Mouse (Mus musculus) stomach, postnatal 0 days (tissue): ENCODE measurements at regions not wholly inside any gene's neighbourhood (a gene's known extent, or its start where the extent isn't known, plus 50 kb on each side); places are given as distances from the start of the nearest gene placed in this dataset.

ENCODE experiments used
- ATAC-seq: fragments of 200-750 bp; cut with Nextera tagmentation; 2 replicates; pipeline ENCODE4 v1.8.0; 2017; ENCODE audit not compliant: low FRiP score, low TSS enrichment
- DNase-seq: peaks from one replicate; pipeline ENCODE4 v3.0.0-alpha.2; 2016; ENCODE audit warnings: low spot score
- H3K27ac ChIP-seq: fragments of 300-500 bp; sonication (generic); replicated peaks from 2 replicates; pipeline ENCODE4 v1.5.1; 2014; ENCODE audit warnings: mild to moderate bottlenecking, control low read depth
- H3K27me3 ChIP-seq: fragments of 300-500 bp; sonication (generic); 2 replicates; pipeline ENCODE4 v1.6.1; 2014; ENCODE audit warnings: low read length; ENCODE audit not compliant: control insufficient read depth, insufficient read depth
- H3K36me3 ChIP-seq: fragments of 300-500 bp; sonication (generic); 2 replicates; pipeline ENCODE4 v1.6.1; 2014; ENCODE audit warnings: low read length, mixed read lengths; ENCODE audit not compliant: control insufficient read depth, insufficient read depth
- H3K4me1 ChIP-seq: fragments of 300-500 bp; sonication (generic); replicated peaks from 2 replicates; pipeline ENCODE4 v1.6.1; 2014; ENCODE audit warnings: antibody characterized with exemption; ENCODE audit not compliant: control insufficient read depth, insufficient read depth
- H3K4me2 ChIP-seq: fragments of 300-500 bp; sonication (generic); replicated peaks from 2 replicates; pipeline ENCODE4 v1.6.1; 2014; ENCODE audit warnings: low read depth, mild to moderate bottlenecking, control low read depth, moderate library complexity
- H3K4me3 ChIP-seq: fragments of 300-500 bp; sonication (generic); 2 replicates; pipeline ENCODE4 v1.5.1; 2014; ENCODE audit warnings: low read depth, low read length, control low read depth
- H3K9ac ChIP-seq: fragments of 300-500 bp; sonication (generic); 2 replicates; pipeline ENCODE4 v1.6.1; 2014; ENCODE audit warnings: mild to moderate bottlenecking, low read length, control low read depth, mixed read lengths
- H3K9me3 ChIP-seq: fragments of 300-500 bp; sonication (generic); 2 replicates; pipeline ENCODE4 v1.6.1; 2016; ENCODE audit warnings: low read length; ENCODE audit not compliant: control insufficient read depth
- CTCF ChIP-seq: IDR thresholded peaks from 2 replicates; pipeline ENCODE4 v1.5.1; 2016; ENCODE audit warnings: antibody characterized with exemption, low read depth, mild to moderate bottlenecking, moderate library complexity
- EP300 ChIP-seq: optimal IDR thresholded peaks from 2 replicates; pipeline ENCODE3; 2016; ENCODE audit warnings: antibody characterized with exemption
- WGBS: fragments of 180-500 bp; shearing (Covaris S2); extraction: QIAGEN DNeasy Blood & Tissue Kit; methylation state at CpG from one replicate; pipeline ENCODE4 v1.1.7; 2014; 5-methylcytosine and 5-hydroxymethylcytosine counted together

GRCm38 (mm10) chr14:103987266-103987665 lies 143.1 kb upstream of the Ednrb start:
- no peak overlapping the region for H3K27ac ChIP-seq
- H3K4me1 ChIP-seq = no peaks in the 10 kb centered on the region
- H3K27me3 ChIP-seq = no peaks in the 10 kb centered on the region
- TF ChIP-seq EP300 = no peak
- no peak for TF ChIP-seq CTCF
- H3K9me3 ChIP-seq = no peaks in the 10 kb centered on the region
- H3K9ac ChIP-seq = no peak overlapping the region
- H3K4me3 ChIP-seq = no peak overlapping the region
- no peaks in the 10 kb centered on the region for H3K36me3 ChIP-seq
- ATAC-seq (no peak), DNase-seq (no peak)
- 86% methylated on average over 3 of the region's 3 CpGs for WGBS
- no peak overlapping the region for H3K4me2 ChIP-seq

- ATAC-seq (no peak), DNase-seq (no peak)
- Histone ChIP-seq H3K36me3 (no peaks in the 10 kb centered on the region), H3K4me2 (no peak overlapping the region), H3K4me3 (no peak overlapping the region), H3K4me1 (no peaks in the 10 kb centered on the region), H3K9ac (no peak overlapping the region), H3K9me3 (no peaks in the 10 kb centered on the region), H3K27me3 (no peaks in the 10 kb centered on the region), H3K27ac (no peak overlapping the region)
- no peak for TF ChIP-seq EP300
- no peak for TF ChIP-seq CTCF
- 87% methylated on average over 5 of the region's 5 CpGs for WGBS
Observed at GRCm38 (mm10) chr14:103984349-103984748, 140.1 kb upstream of the Ednrb start.

DNA sequence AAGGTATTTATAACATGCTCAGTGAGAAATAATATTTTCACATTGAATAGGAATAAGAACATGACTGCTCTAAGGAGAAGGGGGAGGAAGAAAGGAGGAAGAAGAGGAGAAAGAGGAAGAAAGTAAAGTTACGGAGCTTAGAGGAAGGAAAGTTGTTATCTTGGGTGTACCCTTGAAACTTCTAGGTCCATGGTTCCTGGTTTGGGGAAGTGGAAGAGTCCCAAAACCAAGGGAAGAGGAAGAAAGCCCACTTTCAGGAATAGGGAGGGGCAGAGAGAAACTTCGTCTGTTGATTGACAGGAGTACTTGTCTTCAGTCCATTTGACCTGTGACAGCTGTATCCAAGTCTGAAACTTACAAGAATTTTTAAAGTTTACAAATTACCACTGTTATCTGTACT lies 134.6 kb upstream of the Ednrb start:
- Histone ChIP-seq H3K4me3 (no peak overlapping the region), H3K9me3 (no peaks in the 10 kb centered on the region), H3K27me3 (no peaks in the 10 kb centered on the region), H3K4me2 (no peak overlapping the region), H3K4me1 (no peaks in the 10 kb centered on the region; the same call in 1 of the 2 replicates), H3K36me3 (no peaks in the 10 kb centered on the region), H3K9ac (no peak overlapping the region), H3K27ac (no peak overlapping the region)
- TF ChIP-seq EP300 (no peak), CTCF (no peak)
- no peak for DNase-seq
- WGBS = 71% methylated on average over 2 of the region's 2 CpGs
- no peak for ATAC-seq

DNA sequence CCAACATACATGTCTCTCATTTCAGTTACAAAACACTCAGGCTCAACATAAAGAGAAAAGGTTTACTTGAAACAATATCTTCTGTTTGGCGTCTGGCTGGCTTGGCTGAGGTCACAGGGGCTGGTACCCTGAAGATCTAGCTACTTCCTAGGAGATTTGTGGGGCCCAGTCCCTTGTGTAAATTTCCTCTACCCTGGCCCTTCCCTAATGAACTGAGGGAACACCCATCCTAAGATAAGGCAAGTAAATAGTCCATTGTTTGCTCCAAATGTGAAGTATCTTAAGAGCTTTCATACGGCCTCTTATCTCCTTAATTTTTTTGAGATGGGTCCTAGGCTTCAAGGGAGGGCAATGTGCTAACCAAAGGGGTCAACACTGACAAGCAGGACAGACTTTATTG lies 133.6 kb upstream of the Ednrb start:
- peak; percentile 71 for ATAC-seq
- H3K27me3 ChIP-seq = no peaks in the 10 kb centered on the region
- H3K4me1 ChIP-seq = no peaks in the 10 kb centered on the region; the same call in 1 of the 2 replicates
- H3K27ac ChIP-seq = no peak overlapping the region
- 37% methylated on average over 2 of the region's 2 CpGs for WGBS
- TF ChIP-seq CTCF (no peak), EP300 (no peak)
- no peaks in the 10 kb centered on the region for H3K9me3 ChIP-seq
- H3K9ac ChIP-seq = no peak overlapping the region
- no peak overlapping the region for H3K4me2 ChIP-seq
- H3K36me3 ChIP-seq = no peaks in the 10 kb centered on the region
- peak; percentile 38 for DNase-seq
- H3K4me3 ChIP-seq = no peak overlapping the region

DNA sequence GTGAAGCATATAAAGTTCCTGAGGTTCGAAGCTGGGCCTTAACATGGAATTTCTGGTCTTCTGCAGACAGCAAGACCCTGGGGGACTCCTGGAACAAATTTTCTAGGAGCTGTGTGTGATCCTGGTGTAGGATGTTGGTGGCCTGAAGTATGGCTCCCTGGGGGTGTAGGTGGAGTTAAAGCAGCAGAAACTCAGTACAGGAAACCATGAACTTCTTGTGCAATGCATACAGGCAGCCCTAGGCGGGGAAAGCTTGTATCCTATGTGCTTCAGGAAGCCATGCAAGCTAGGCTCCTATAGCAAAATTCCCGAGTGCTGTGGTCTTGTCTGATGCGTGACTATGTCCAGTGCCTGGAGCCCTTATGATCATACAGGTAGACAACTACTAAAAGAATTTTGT lies 129.8 kb upstream of the Ednrb start:
- H3K4me2 ChIP-seq = no peak overlapping the region
- no peak for TF ChIP-seq CTCF
- no peak for TF ChIP-seq EP300
- no peaks in the 10 kb centered on the region; the same call in 1 of the 2 replicates for H3K4me1 ChIP-seq
- DNase-seq (no peak), ATAC-seq (no peak)
- H3K27me3 ChIP-seq = no peaks in the 10 kb centered on the region
- no peak overlapping the region for H3K4me3 ChIP-seq
- H3K36me3 ChIP-seq = no peaks in the 10 kb centered on the region
- no peak overlapping the region for H3K9ac ChIP-seq
- 80% methylated on average over 4 of the region's 4 CpGs for WGBS
- H3K9me3 ChIP-seq = no peaks in the 10 kb centered on the region
- no peak overlapping the region for H3K27ac ChIP-seq

DNA sequence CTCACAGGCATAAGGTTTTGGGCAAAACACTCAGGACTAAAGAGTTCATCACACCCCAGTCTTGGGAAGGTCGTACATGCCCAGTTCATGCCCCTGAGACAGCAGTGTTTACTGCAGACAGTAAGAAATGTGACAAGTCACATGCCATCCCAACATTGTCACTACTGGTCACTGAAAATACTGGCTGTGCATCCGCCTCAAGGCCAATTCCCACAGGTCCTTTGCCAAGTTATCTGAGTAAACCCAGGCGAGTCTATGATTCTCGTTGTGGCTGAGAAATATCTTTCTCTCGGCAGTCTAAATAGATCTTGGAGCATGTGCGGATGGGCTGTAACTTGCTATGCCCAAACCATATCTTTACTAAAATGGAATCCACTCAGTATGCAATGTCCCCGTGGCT lies 128.9 kb upstream of the Ednrb start:
- Histone ChIP-seq H3K36me3 (no peaks in the 10 kb centered on the region), H3K27me3 (no peaks in the 10 kb centered on the region), H3K9ac (no peak overlapping the region), H3K27ac (no peak overlapping the region), H3K9me3 (no peaks in the 10 kb centered on the region), H3K4me3 (no peak overlapping the region), H3K4me1 (no peaks in the 10 kb centered on the region; the same call in 1 of the 2 replicates), H3K4me2 (no peak overlapping the region)
- no peak for ATAC-seq
- TF ChIP-seq EP300 (no peak), CTCF (no peak)
- WGBS = 57% methylated on average over 7 of the region's 7 CpGs
- no peak for DNase-seq
